Mouse (Mus musculus): ENCODE measurements around the gene Arhgap44.

- TF ChIP-seq POLR2A (IDR thresholded peaks at IDR 0.05; ENCODE audit: insufficient read depth, low read depth, low read length) = no peak
- TF ChIP-seq CTCF (IDR thresholded peaks at IDR 0.05) = no peak
- no peak for TF ChIP-seq EP300 (IDR thresholded peaks at IDR 0.05; ENCODE audit: insufficient read depth, low read depth, low read length)
These were observed 82.5 kb downstream of the Arhgap44 start for GRCm38 (mm10) chr11:65080274-65080673.

Data from heart, adult 2 months (tissue).